Comparison of ENCODE assay signal across 24 mouse cellular contexts in the genomic region with DNA sequence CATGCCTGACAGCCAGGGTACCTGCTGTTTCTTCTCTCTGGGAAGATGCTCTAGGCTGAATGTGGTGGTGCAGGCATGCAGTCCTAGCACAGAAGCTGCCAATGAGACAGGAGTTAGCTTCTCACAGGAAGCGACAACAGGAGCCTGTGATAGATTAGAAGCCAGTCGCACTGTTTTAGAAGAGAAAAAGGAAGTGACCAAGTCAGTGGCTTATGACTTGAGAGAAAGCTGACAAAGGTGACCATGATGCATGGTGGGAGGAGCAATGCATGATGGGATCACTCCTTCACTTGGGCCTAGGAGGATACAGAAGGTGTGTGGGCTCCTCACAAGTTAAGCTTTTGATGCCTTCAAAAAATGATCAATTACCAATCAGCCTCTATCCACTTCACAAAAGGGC.
DNase-seq lines count a peak whose midpoint lies in the region; ATAC-seq and TF ChIP-seq lines count a peak whose summit lies in the region.
"Had no signal": no experiment of that assay in that cellular context is flagged by ENCODE, and none has a peak within 500 bp of the region (broad histone marks: within the 10 kb centered on the region; RNA-seq: fewer than 3 reads in every experiment).

No protein-coding gene starts in this region.

- TF ChIP-seq POLR2A in cerebellum, adult 2 months (IDR thresholded peaks at IDR 0.05; ENCODE audit: borderline replicate concordance, insufficient read depth, low read length), result no peak

- intact Hi-C loops in left cerebral cortex, postnatal 36 days (cut with DNase I), result no loop called here

- peaks cover 100% of the 10 kb centered on the region for H3K4me1 ChIP-seq in megakaryocyte, embryonic 14.5 days
- H3K4me1 ChIP-seq in cerebellum, adult 2 months (ENCODE audit: control insufficient read depth, insufficient read depth, low read length), result no peaks in the 10 kb centered on the region

- H3K4me3 ChIP-seq in megakaryocyte, embryonic 14.5 days (replicated peaks), result peak overlapping the region; percentile 87
- no peak overlapping the region for H3K4me3 ChIP-seq in cerebellum, adult 2 months (replicated peaks; ENCODE audit: insufficient read depth, low read depth, low read length)
- H3K4me3 ChIP-seq: hindbrain, embryonic 12.5 days; layer of hippocampus, adult 2 months; midbrain, embryonic 13.5 days; myocyte had no signal

- H3K9me3 ChIP-seq in megakaryocyte, embryonic 14.5 days, result no peaks in the 10 kb centered on the region
- H3K9me3 ChIP-seq: hindbrain, embryonic 12.5 days; midbrain, embryonic 13.5 days had no signal

- H3K27ac ChIP-seq in cerebellum, adult 2 months (ENCODE audit: insufficient read depth, low read length), result no peak overlapping the region
- H3K27ac ChIP-seq: hindbrain, embryonic 12.5 days; midbrain, embryonic 13.5 days had no signal

- peak; percentile 60 for ATAC-seq in activated CD4-positive, CD25-positive, alpha-beta regulatory T cell, adult 4 months
- ATAC-seq: midbrain, embryonic 13.5 days had no signal

- H3K27me3 ChIP-seq in megakaryocyte, embryonic 14.5 days (replicated peaks), result no peaks in the 10 kb centered on the region
- H3K27me3 ChIP-seq in cerebellum, adult 2 months (ENCODE audit: control insufficient read depth, insufficient read depth, low read length), result no peaks in the 10 kb centered on the region
- H3K27me3 ChIP-seq: midbrain, embryonic 13.5 days had no signal

- no peak for TF ChIP-seq CTCF in cerebellum, adult 2 months (IDR thresholded peaks at IDR 0.05; ENCODE audit: borderline replicate concordance, insufficient read depth, low read depth, low read length)

- DNase-seq in 416B (ENCODE audit: low read depth), result peak; percentile 90
- peak; percentile 61 for DNase-seq in CD4-positive, CD25-positive, alpha-beta regulatory T cell, adult 2 months (ENCODE audit: low read depth, low spot score)
- no peak for DNase-seq in cerebellum, adult 2 months
- no peak for DNase-seq in left cerebral cortex, postnatal 36 days (ENCODE audit: low spot score in 2 of 2)
- no peak for DNase-seq in thymus, postnatal 0 days (ENCODE audit: low spot score)
- DNase-seq in right cerebral cortex, postnatal 14 days, result no peak
- DNase-seq: adrenal gland, adult 8-10 months; cerebellum, postnatal 14 days; heart, postnatal 10 days; kidney, adult 8-10 months; kidney, postnatal 14 days; layer of hippocampus, postnatal 36 days; left cerebral cortex, postnatal 4 days; liver; lung, embryonic 14.5 days; lung, postnatal 4 days; retina, postnatal 1 day; thymus, postnatal 14 days had no signal

- WGBS in cerebellum, adult 2 months, result 77% methylated on average over 2 of the region's 2 CpGs

- peaks cover 64% of the 10 kb centered on the region for H3K36me3 ChIP-seq in megakaryocyte, embryonic 14.5 days (replicated peaks; ENCODE audit: low read length)
- H3K36me3 ChIP-seq: hindbrain, embryonic 12.5 days; midbrain, embryonic 13.5 days had no signal

Comparison
In these comparisons a context has a peak if more than half of its experiments do, and no peak if none do; other contexts are left out.
1. DNase-seq: peak in 416B (single experiment) and CD4-positive, CD25-positive, alpha-beta regulatory T cell, adult 2 months (single experiment); none in cerebellum, adult 2 months (0 of 2), left cerebral cortex, postnatal 36 days (0 of 2), thymus, postnatal 0 days (single experiment) and right cerebral cortex, postnatal 14 days (single experiment).